Mouse (Mus musculus) neural tube, embryonic 14.5 days (tissue): Measurements from ENCODE around the gene Slc25a28. TPM values are rescaled to one million over a fixed set of nuclear protein-coding genes. Genes with fewer than 3 reads are reported as not detected.
A peak's percentile ranks its signal among the peaks of the same experiment; 100 is the strongest.

Experiments used
- ATAC-seq: fragments of 200-750 bp; cut with Nextera tagmentation; 2 replicates; pipeline ENCODE4 v1.8.0; 2017; ENCODE audit warnings: low read depth, mild to moderate bottlenecking, moderate TSS enrichment, moderate library complexity
- H3K27ac ChIP-seq: fragments of 300-500 bp; sonication (generic); 2 replicates; pipeline ENCODE4 v1.5.1; 2014; ENCODE audit warnings: low read depth, mild to moderate bottlenecking, control low read depth, low read length, moderate library complexity, mixed read lengths
- H3K27me3 ChIP-seq: fragments of 300-500 bp; sonication (generic); 2 replicates; pipeline ENCODE4 v1.6.1; 2014; ENCODE audit warnings: low read length; ENCODE audit not compliant: control insufficient read depth, insufficient read depth
- H3K36me3 ChIP-seq: fragments of 300-500 bp; sonication (generic); 2 replicates; pipeline ENCODE4 v1.6.1; 2014; ENCODE audit warnings: low read length, mixed read lengths; ENCODE audit not compliant: control insufficient read depth, insufficient read depth
- H3K4me1 ChIP-seq: fragments of 300-500 bp; sonication (generic); 2 replicates; pipeline ENCODE4 v1.6.1; 2014; ENCODE audit warnings: low read length; ENCODE audit not compliant: control insufficient read depth, insufficient read depth
- H3K4me2 ChIP-seq: fragments of 300-500 bp; sonication (generic); 2 replicates; pipeline ENCODE4 v1.6.1; 2014; ENCODE audit warnings: mild to moderate bottlenecking, low read depth, low read length, control low read depth
- H3K4me3 ChIP-seq: fragments of 300-500 bp; sonication (generic); 2 replicates; pipeline ENCODE4 v1.5.1; 2014; ENCODE audit warnings: low read depth, low read length, control low read depth, mixed read lengths
- H3K9ac ChIP-seq: fragments of 300-500 bp; sonication (generic); replicated peaks from 2 replicates; pipeline ENCODE4 v1.6.1; 2014; ENCODE audit warnings: low read depth, mild to moderate bottlenecking, control low read depth, low read length, mixed read lengths
- H3K9me3 ChIP-seq: fragments of 300-500 bp; sonication (generic); 2 replicates; pipeline ENCODE4 v1.6.1; 2016; ENCODE audit warnings: low read length; ENCODE audit not compliant: control insufficient read depth
- WGBS: fragments of 180-500 bp; shearing (Covaris S2); extraction: QIAGEN DNeasy Blood & Tissue Kit; methylation state at CpG from one replicate; pipeline ENCODE4 v1.1.7; 2014; 5-methylcytosine and 5-hydroxymethylcytosine counted together
- polyA plus RNA-seq: library from polyadenylated mRNA; unstranded; fragments of >200 nt; fragmentation: Nextera tagmentation; extraction: Ambion mirVana; gene quantifications from 2 replicates; pipeline ENCODE4 v1.2.1, GENCODE M21; 2014

Slc25a28 gene
- polyA plus RNA-seq, 1 experiment from 2014 or later = 15.5 TPM

GRCm38 (mm10) chr19:43627345-43627744 lies 47.3 kb downstream of the Slc25a28 start:
- Histone ChIP-seq H3K4me3 (no peak overlapping the region), H3K27me3 (peaks cover 9% of the 10 kb centered on the region), H3K4me2 (no peak overlapping the region), H3K4me1 (0 out of 2 replicates have a peak, but pooled peaks cover 3% of the 10 kb centered on the region), H3K27ac (no peak overlapping the region), H3K9me3 (no peaks in the 10 kb centered on the region), H3K36me3 (no peaks in the 10 kb centered on the region), H3K9ac (no peak overlapping the region)
- WGBS = 96% methylated on average over 3 of the region's 3 CpGs
- ATAC-seq = no peak

DNA sequence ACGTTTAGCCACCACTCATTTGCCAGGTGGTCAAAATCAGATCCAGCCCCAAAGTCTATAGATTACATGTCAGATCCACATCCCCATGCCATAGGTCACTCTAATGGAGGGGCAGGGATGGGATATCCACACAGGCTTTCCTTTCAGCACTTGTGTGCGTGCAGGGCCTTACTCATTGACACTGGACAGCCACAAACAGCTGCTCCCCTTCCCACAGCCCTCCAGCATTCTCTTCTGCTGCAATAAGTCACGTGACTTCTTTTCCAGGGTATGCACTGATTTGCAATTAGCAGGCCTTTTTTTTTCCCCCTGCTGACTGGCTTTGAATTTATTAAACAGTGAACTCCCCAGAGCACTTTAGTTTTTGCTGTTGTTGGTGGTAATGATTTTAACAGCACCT lies 48.5 kb downstream of the Slc25a28 start:
- 0 out of 2 replicates have a peak, but pooled peaks cover 3% of the 10 kb centered on the region for H3K4me1 ChIP-seq
- H3K27ac ChIP-seq = no peak overlapping the region
- no peaks in the 10 kb centered on the region for H3K36me3 ChIP-seq
- no peak overlapping the region for H3K9ac ChIP-seq
- no peak overlapping the region for H3K4me2 ChIP-seq
- peaks cover 17% of the 10 kb centered on the region for H3K27me3 ChIP-seq
- 17% methylated on average over 3 of the region's 3 CpGs for WGBS
- ATAC-seq = no peak
- H3K9me3 ChIP-seq = no peaks in the 10 kb centered on the region
- no peak overlapping the region for H3K4me3 ChIP-seq

GRCm38 (mm10) chr19:43623913-43624312 lies 50.8 kb downstream of the Slc25a28 start:
- peaks cover 37% of the 10 kb centered on the region for H3K27me3 ChIP-seq
- H3K9ac ChIP-seq = no peak overlapping the region
- no peaks in the 10 kb centered on the region for H3K9me3 ChIP-seq
- 53% methylated on average over 4 of the region's 4 CpGs for WGBS
- no peaks in the 10 kb centered on the region for H3K36me3 ChIP-seq
- no peak overlapping the region for H3K27ac ChIP-seq
- no peak for ATAC-seq
- 0 out of 2 replicates have a peak, but pooled peaks cover 3% of the 10 kb centered on the region for H3K4me1 ChIP-seq
- H3K4me3 ChIP-seq = no peak overlapping the region
- H3K4me2 ChIP-seq = no peak overlapping the region

- no peak overlapping the region for H3K4me3 ChIP-seq
- ATAC-seq = no peak
- no peak overlapping the region for H3K4me2 ChIP-seq
- no peaks in the 10 kb centered on the region for H3K9me3 ChIP-seq
- peaks cover 59% of the 10 kb centered on the region for H3K27me3 ChIP-seq
- no peaks in the 10 kb centered on the region for H3K36me3 ChIP-seq
- H3K4me1 ChIP-seq = no peaks in the 10 kb centered on the region
- 2% methylated on average over 18 of the region's 18 CpGs for WGBS
- H3K9ac ChIP-seq = no peak overlapping the region
- no peak overlapping the region for H3K27ac ChIP-seq
Measured at GRCm38 (mm10) chr19:43619916-43620479, 54.7 kb downstream of the Slc25a28 start.

- H3K27ac ChIP-seq = no peak overlapping the region
- ATAC-seq = no peak
- H3K27me3 ChIP-seq = peaks cover 62% of the 10 kb centered on the region
- H3K4me2 ChIP-seq = no peak overlapping the region
- WGBS = 2% methylated on average over 5 of the region's 5 CpGs
- no peaks in the 10 kb centered on the region for H3K36me3 ChIP-seq
- no peaks in the 10 kb centered on the region for H3K9me3 ChIP-seq
- H3K4me3 ChIP-seq = no peak overlapping the region
- H3K9ac ChIP-seq = no peak overlapping the region
- H3K4me1 ChIP-seq = 0 out of 2 replicates have a peak, but pooled peaks cover 3% of the 10 kb centered on the region
Measured at GRCm38 (mm10) chr19:43618505-43619030, 56.1 kb downstream of the Slc25a28 start.

DNA sequence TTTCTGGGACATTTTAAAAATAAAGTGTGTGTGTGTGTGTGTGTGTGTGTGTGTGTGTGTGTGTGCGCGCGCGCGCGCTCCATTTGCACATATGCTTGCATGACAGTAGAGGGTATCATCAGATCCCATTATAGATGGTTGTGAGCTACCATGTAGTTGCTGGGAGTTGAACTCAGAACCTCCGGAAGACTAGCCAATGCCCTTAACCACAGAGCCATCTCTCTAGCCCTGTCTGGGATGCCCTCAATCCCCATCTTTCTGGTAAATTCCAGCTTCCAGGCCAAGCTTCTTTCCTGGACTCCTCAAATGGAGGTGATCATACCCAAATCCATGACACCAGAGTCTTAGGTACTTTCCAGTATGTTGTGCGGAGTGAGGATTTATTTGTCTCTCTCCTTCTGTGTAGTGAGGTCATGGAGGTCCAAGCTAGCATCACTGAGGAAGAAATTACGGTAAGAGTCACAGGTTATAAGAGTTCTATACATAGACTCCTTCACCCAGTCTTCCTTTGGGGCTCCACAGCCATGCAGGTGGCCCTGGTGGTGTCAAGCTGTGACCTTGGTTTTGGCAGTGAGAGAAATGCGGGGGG lies 56.8 kb downstream of the Slc25a28 start:
- Histone ChIP-seq H3K4me1 (0 out of 2 replicates have a peak, but pooled peaks cover 3% of the 10 kb centered on the region), H3K4me3 (no peak overlapping the region), H3K9ac (no peak overlapping the region), H3K9me3 (no peaks in the 10 kb centered on the region), H3K27me3 (peaks cover 62% of the 10 kb centered on the region), H3K4me2 (no peak overlapping the region), H3K27ac (no peak overlapping the region), H3K36me3 (no peaks in the 10 kb centered on the region)
- ATAC-seq = no peak
- WGBS = 32% methylated on average over 10 of the region's 10 CpGs

GRCm38 (mm10) chr19:43616889-43617288 lies 57.8 kb downstream of the Slc25a28 start:
- Histone ChIP-seq H3K4me1 (0 out of 2 replicates have a peak, but pooled peaks cover 3% of the 10 kb centered on the region), H3K27me3 (peaks cover 59% of the 10 kb centered on the region), H3K4me2 (peak overlapping the region; percentile 26), H3K27ac (no peak overlapping the region), H3K9ac (no peak overlapping the region), H3K36me3 (no peaks in the 10 kb centered on the region), H3K4me3 (peak overlapping the region; percentile 19; the same call in 1 of the 2 replicates), H3K9me3 (no peaks in the 10 kb centered on the region)
- WGBS = under 1% methylated on average over 12 of the region's 12 CpGs
- no peak for ATAC-seq

DNA sequence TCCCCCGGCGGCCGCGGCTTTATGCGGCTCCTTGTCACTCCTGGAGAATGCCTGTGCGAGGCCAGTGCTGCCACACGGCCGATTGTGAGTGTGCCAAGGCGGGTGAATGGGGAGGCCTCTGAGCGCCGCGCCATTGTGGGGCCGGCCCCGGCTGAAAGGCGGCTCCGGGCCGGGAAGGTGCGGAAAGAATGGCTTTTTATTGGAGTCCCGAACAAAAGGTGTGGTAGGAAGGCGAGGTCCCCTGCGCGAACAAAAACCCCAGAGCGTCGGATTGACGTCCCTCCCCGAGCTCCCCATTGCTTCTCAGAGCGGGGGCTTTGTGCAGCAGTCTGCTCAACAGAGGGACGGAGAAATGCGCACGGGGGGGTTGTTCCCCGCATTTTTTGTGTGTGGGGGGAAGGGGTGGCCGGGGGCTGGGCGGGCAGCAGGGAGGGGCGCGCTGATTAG lies 58.2 kb downstream of the Slc25a28 start:
- ATAC-seq = 0 out of 2 replicates have a peak, but pooled peaks have one; percentile 42
- peak overlapping the region; percentile 19; the same call in 1 of the 2 replicates for H3K4me3 ChIP-seq
- under 1% methylated on average over 35 of the region's 35 CpGs for WGBS
- peak overlapping the region; percentile 26 for H3K4me2 ChIP-seq
- H3K9me3 ChIP-seq = no peaks in the 10 kb centered on the region
- no peaks in the 10 kb centered on the region for H3K36me3 ChIP-seq
- H3K4me1 ChIP-seq = 0 out of 2 replicates have a peak, but pooled peaks cover 3% of the 10 kb centered on the region
- H3K27ac ChIP-seq = no peak overlapping the region
- H3K9ac ChIP-seq = no peak overlapping the region
- H3K27me3 ChIP-seq = peaks cover 61% of the 10 kb centered on the region
